Mouse (Mus musculus) gastrocnemius, postnatal 10 days (tissue): ENCODE measurements around the gene Ssr2. TPM values are rescaled to one million over a fixed set of nuclear protein-coding genes. Genes with fewer than 3 reads are reported as not detected.

Experiments
- DNase-seq: peaks from one replicate; pipeline ENCODE4 v3.0.0; 2021; ENCODE audit warnings: mixed read lengths
- microRNA-seq, 2 experiments: library from miRNA; unstranded; fragments of <30 nt; microRNA quantifications; one replicate each; pipeline ENCODE4 v1.2.0; 2021
- total RNA-seq, 2 experiments: library from RNA; stranded (reverse); gene quantifications; 2 replicates each; pipeline ENCODE4 v1.2.3; 2021

Ssr2 gene
- total RNA-seq, 2 experiments from 2014 or later = 108 to 125 TPM

DNA sequence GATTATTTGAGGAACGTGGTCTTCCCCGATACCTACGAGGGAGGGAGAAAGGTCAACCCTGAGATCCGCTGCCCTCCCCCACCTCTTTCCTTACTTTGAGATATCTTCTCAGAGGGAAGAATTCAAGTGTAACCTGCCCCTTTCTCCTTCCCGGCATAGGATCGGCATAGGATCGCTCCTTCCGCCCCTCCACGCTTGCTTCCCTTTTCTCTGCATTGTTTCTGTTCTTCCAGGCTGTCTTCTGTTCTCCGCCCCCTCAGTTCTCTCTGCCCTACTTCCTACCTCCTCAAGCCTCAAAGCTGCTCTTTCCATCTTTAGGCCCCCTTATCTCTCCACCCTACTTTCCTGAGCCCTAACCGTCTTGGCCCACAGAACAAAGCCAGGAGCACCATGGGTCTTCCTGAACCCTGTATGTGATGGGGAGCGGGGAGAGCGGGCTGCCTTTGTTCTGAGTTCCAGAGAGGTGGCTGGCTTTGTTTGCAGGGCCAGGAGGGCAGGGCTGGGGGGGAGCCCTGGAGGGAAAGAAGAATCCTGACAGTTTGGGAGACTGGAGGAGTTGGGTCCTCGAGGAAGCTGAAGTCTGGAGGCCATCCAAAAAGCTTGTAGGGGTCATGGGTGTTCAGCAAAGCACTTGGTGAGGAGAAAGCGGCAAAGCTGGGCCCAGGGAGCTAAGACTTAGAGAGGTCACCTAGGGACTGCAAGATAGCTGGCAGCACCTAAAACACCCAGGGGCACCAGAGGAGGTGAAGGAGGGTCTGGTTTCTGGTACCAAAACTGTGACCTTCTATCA lies 47.9 kb downstream of the Ssr2 start:
- no peak for DNase-seq

DNA sequence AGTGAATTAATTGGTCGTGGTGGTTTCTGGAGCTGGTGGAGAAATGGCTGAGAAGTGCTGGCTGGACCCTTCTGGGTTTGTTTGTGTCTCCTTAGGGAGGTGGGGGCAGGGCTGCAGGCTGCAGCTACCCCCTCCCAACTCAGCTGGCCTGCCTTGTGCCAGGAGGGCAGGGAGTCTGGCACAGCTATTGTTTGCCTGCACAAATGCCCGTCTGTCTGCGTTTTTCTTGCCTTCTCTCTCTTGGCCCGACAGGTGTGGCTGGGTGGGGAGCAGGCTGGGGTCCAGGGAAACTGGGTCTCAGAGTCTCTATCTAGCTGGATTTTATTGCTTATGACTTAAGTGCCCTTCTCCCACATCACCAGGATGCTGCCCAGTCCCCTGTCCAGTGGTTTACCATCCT lies 48.6 kb downstream of the Ssr2 start:
- no peak for DNase-seq

DNA sequence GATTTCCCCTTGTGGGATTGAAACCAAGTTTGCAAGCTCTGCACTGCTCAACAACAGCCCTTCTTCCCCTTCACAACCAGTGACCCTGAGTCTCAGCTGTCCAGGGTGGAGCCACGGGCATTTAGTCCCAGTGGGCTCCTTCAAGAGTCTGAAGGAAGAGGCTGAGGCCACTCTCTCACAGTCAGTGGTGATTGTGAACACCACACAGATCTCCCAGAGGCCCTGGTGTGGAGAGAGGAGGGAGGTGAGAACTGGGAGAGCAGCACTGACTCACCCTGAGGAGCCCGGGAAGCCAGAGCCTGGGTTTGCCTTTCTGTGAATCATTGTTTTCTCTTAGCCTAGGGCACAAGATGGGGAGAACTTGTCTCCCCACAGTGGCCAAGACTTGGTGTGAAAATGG lies 49.3 kb downstream of the Ssr2 start:
- DNase-seq = no peak

DNA sequence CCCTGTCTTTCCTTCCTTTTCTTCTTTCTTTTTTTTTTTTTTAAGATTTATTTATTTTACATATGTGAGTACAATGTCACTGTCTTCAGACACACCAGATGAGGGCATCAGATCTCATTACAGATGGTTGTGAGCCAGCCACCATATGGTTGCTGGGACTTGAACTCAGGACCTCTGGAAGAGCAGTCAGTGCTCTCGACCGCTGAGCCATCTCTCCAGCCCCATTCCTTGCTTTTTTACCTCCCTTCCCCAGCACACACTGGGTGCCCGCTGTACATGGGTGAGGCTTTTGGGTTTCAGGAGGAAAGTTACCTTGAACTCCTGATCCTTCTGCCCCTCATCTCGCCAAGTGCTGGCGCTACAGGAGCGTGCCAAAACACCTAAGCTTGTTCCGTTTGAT lies 49.9 kb downstream of the Ssr2 start:
- DNase-seq = no peak

DNA sequence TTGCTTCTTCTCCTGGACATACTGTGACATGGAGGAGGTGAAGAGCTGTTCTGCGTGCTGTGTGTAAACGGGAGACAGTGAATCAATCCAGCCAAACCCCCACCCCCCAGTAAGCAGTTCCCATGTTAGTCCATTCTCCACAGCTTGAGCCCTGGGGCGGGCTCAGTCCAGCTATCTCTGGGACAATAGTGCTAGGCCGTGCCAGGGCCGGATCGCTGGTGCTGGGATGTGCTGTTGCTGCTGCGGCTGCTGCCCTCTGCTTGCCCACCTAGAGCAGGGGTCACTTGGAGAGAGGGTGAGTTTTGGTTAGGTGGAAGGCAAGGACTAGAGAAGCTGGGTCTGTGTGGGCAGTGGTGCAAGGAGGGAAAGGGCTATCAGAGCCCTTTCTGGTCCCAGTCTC lies 50.6 kb downstream of the Ssr2 start:
- no peak for DNase-seq

DNA sequence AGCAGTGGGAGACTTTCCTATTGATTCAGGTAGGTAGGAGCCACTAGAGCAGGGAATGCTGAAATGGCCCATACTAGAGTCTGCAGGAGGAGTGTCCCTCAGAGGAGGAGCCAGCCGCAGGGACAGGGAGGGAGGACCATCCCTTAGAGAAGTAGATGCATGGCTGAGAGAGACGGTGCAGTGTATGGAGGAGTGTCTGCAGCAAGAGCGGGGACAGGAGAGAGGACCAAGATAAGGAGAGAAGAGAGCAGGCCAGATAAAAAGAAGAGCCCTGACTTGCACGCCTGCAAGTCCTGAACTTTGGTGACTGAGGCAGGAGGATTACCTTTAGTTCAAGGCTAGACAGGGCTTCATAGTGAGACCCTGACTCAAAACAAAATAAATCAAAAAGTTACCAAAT lies 51.4 kb downstream of the Ssr2 start:
- no peak for DNase-seq

DNA sequence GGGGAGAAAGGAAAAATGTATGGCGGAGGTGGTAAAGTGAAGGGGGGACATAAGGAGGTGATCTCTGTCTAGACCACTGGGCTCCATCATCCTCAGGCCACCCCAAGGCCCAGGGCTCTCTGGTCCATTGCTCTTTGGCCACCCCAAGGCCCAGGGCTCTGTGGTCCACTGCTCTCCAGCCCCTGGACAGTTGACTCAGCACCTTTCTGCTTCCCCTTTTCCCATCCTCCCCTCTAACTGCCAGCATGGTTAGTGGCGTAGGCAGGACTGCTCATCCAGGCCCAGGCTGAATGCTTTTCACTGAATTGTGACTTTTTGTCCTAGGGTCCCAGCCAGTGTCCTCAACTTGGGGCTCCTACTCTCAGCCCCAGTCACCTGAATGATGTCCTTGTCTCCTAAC lies 51.9 kb downstream of the Ssr2 start:
- peak; percentile 3 for DNase-seq

DNA sequence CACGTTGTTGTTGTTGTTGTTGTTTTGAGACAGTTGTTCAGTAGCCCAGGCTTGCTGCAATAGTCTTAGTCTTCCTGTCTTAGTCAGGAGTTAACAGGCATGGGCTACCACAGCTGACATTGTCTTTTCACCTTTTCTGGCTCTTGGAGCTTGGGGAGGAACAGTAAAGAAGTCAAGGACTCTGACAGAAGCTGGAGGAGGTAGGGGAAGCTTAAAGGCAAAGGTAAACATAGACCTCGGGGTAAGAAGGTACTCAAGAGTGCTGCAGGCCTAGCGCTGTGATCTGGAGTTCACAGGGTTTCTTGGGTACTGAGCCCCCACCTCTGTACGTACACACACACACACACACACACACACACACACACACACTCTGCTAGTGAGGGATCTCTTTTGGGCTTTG lies 53.1 kb downstream of the Ssr2 start:
- DNase-seq = no peak

DNA sequence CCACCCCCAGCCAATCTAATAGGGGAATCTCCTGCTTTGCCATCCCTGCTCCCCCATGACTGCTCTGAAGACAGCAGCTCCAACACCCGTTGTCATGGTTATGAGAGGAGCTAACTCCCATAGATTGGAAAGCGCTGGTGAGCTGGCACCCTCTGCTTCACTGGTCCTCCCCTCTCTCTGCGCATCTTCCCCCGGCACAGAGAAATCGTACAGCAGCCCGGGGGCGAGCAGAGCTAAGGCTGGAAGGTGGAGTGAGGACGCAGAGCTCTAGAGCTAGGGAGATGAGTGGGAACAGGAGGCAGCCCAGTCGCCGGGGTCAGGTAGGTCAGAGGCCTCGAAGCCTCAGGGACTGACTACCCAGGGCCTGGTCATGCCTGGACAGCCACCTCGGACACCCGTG lies 53.6 kb downstream of the Ssr2 start:
- no peak for DNase-seq

DNA sequence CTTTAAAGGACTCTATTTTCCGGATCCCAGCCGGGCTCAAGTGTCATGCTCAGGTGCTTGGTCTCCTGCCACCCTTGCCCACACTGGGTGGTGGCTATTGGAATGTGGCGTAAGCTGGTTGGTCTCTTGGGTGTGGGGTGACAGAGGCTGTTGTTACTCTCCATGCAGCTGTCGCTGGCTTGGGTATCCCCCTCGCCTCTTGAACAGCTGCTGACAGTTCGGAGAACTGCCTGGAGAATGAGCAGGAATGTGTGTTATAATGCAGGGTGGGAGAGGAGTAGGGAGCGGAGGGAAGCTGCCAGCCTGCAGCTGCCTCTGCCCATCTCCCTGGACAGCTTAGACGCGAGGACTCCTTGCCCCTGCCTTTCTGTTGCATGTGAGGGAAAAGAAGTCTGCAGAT lies 54.3 kb downstream of the Ssr2 start:
- peak; percentile 60 for DNase-seq

DNA sequence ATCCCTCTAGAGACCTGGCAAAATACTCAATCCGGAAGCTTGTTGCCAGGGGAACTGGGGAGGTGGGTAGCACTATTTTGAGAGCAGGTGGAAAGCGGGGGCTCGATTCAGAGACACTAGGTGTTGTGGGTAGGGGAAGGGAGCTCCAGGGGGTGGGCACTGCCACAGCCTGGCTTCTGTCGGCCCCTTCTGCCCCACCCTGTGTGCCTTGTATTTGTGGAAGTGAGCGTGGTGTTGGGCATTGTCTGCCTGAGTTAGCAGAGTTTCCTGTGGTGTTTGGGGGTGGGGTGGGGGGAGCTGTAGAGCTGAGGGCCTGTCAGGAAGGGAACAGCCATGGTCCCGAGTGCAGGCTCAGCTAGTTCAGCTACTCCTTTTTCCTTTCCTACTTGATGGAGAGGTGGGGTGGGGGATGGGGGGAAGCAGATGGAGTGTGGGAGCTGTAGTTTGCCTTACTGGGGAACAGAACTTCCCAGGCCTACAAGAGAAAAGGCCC lies 55.2 kb downstream of the Ssr2 start:
- DNase-seq = no peak

DNA sequence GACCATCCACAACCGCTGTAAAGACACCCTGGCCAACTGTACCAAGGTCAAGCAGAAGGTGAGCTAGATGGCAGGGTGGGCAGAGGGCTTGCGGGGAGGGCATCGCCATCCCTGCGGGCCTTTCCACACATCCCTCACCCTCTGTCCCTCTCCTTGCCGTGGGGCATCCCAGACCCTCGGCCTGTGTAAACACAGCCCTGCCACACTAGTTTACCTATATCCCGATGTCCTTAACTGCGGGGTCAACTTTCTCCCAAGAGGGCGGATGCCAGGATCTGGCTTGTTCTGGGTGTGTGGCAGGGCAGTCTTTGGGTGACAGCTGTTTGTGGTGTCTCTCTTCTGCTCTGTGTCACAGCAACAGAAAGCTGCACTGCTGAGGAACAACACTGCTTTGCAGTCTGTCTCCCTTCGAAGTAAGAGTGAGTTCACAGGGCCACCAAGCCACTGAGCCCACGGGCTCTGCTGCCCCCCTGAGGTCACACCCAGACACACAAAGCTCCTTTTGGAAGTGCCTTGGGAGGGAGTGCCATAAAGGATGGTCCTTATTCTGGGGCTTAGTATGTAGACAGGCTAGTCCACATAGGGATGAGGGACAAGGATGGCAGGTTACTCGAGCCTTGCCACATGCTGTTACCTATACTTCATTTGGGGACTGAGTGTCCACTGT lies 56.4 kb downstream of the Ssr2 start:
- no peak for DNase-seq

DNA sequence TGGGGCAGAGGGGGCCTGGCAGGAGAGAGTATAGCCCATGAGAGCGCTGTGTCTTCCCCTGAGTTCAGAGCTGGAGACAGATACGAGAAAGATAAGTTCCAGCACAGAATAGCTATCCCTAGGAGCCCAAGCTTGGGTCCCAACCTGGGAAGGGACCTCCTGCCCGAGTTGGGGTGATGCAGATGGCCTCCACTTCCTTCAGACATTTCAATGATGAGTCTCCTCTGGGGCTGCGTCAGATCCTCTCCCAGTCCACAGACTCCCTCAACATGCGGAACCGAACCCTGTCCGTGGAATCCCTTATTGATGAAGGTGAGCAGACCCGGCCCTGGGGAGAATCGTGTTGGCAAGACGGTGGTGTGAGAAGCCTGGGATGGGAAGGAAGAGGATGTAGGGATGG lies 57.4 kb downstream of the Ssr2 start:
- DNase-seq = no peak

DNA sequence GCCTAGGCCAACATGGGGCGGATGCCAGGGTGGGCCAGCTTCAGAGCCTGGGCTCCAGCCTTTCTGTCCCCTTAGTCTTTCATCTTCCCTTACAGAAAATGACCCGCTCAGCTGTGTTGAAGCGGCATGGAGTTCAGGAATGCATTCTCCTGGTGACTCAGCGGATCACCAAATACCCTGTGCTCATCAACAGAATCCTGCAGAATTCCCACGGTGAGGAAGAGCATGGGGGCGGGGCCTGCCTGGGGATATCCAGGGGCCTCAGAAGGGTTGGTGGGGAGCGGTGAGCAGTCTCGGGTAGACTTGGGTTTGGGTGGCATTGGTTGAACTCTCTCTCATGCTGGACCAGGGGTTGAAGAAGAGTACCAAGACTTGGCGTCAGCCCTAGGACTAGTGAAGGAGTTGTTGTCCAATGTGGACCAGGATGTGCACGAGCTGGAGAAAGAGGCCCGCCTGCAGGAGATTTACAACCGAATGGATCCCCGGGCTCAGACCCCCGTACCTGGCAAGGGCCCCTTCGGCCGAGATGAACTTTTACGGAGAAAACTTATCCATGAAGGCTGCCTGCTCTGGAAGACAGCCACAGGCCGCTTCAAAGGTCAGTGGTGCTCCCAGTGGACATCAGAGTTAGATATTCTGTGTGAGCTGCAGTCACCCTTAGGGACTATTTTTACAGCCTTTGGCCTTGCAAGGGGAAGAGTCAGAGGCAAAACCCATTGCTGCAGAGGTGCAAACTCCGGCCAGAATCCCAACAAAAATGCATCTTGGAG lies 60.0 kb downstream of the Ssr2 start:
- DNase-seq = no peak

DNA sequence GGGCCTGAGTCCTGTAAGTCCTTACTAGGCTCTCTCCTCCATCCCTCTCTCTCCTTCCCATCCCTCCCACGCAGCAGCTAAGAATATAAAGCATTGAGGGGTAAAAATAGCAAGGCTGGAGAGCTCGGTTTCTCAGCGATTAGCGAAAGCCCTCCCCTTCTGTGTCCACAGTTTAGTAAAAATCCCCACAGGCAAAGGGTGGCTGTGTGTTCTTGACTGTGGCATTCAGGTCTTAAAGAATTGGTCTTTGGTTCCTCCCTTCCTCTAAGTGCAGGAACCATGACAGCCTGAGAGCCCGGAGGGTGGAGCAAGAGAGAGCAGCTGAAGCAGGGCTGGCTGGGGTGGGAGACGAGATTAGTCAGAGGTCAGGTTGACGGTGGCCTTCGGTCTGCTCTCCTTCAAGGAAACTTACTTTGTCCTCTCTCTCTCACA lies 60.9 kb downstream of the Ssr2 start:
- no peak for DNase-seq

DNA sequence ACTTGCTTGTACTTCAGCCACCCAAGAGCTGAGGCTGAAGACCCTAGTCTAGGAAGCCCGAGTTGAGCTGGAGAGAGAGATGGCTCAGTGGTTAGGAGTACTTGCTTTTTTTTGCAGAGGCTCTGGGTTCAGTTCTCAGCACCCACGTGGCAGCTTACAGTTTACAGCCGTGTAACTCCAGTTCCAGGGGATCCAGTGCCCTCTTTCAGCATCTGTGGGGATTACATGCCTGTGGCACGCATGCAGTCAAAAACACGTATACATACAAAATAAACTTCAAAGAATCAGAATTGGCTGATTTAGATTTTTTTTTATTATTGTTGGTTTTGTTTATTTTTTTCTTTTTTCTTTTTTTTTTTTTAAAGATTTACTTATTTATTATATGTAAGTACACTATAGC lies 61.5 kb downstream of the Ssr2 start:
- DNase-seq = no peak

Small RNA genes lying within 50 kb of the gene (microRNA-seq; reads per million reads assigned to microRNA genes)
- gene Mir1905 = 0 reads per million in 2 experiments

Other genes with a start within 250 kb of the Ssr2 start
- 1 to 10 TPM; 1.1 to 1.2 TPM for gene Tmem79, start 239.7 kb upstream of the Ssr2 start, total RNA-seq
- gene Smg5, start 239.6 kb upstream of the Ssr2 start, total RNA-seq = 10 to 100 TPM; 31.1 to 43.9 TPM
- gene Paqr6, start 211.3 kb upstream of the Ssr2 start, total RNA-seq = 1 to 10 TPM; 1.2 to 1.6 TPM
- 10 to 100 TPM in 1 of 2 experiments, not detected in 1; 29.3 TPM for gene Bglap3, start 203.1 kb upstream of the Ssr2 start, total RNA-seq
- gene Bglap2, start 197.2 kb upstream of the Ssr2 start, total RNA-seq = 10 to 100 TPM in 1 of 2 experiments, not detected in 1; 42.4 TPM
- 100 to 1,000 TPM in 1 of 2 experiments, not detected in 1; 175 TPM for gene Bglap, start 191.4 kb upstream of the Ssr2 start, total RNA-seq
- 10 to 100 TPM; 44.0 to 46.8 TPM for gene Pmf1, start 165.5 kb upstream of the Ssr2 start, total RNA-seq
- gene Slc25a44, start 150.7 kb upstream of the Ssr2 start, total RNA-seq = 10 to 100 TPM; 11.9 to 12.3 TPM
- gene Sema4a, start 114.7 kb upstream of the Ssr2 start, total RNA-seq = 1 to 10 TPM; 2.3 to 3.7 TPM
- gene Lmna, start 65.9 kb upstream of the Ssr2 start, total RNA-seq = 100 to 1,000 TPM; 189 to 213 TPM
- gene Mex3a, start 43.5 kb upstream of the Ssr2 start, total RNA-seq = 1 to 10 TPM; 3.0 to 6.3 TPM
- not detected for gene Rab25, start 27.6 kb upstream of the Ssr2 start, total RNA-seq
- gene Lamtor2, start 22.8 kb upstream of the Ssr2 start, total RNA-seq = 10 to 100 TPM; 75.4 to 81.8 TPM
- 10 to 100 TPM; 45.1 to 52.2 TPM for gene Ubqln4, start 22.1 kb upstream of the Ssr2 start, total RNA-seq
- 10 to 100 TPM; 58.2 to 97.6 TPM for gene Arhgef2, start 30.1 kb downstream of the Ssr2 start, total RNA-seq
- not detected for gene Rxfp4, start 77.3 kb downstream of the Ssr2 start, total RNA-seq
- 10 to 100 TPM; 20.5 to 35.5 TPM for gene Khdc4, start 109.9 kb downstream of the Ssr2 start, total RNA-seq
- 10 to 100 TPM; 21.9 to 23.6 TPM for gene Rit1, start 141.0 kb downstream of the Ssr2 start, total RNA-seq
- gene Syt11, start 199.3 kb downstream of the Ssr2 start, total RNA-seq = 1 to 10 TPM; 4.6 to 5.4 TPM